Mouse (Mus musculus): ENCODE data around the gene Kntc1. TPM values are rescaled to one million over a fixed set of nuclear protein-coding genes. Genes with fewer than 3 reads are reported as not detected.
"Not testable (repeated sequence)": the region's sequence is repeated elsewhere in the genome, so short reads cannot be mapped to it uniquely, and the experiment has no call there.

Gene Kntc1
- 10 to 100 TPM in 1 of 2 experiments, 1 to 10 TPM in 1; 6.9 to 10.3 TPM for total RNA-seq (2021)

DNA sequence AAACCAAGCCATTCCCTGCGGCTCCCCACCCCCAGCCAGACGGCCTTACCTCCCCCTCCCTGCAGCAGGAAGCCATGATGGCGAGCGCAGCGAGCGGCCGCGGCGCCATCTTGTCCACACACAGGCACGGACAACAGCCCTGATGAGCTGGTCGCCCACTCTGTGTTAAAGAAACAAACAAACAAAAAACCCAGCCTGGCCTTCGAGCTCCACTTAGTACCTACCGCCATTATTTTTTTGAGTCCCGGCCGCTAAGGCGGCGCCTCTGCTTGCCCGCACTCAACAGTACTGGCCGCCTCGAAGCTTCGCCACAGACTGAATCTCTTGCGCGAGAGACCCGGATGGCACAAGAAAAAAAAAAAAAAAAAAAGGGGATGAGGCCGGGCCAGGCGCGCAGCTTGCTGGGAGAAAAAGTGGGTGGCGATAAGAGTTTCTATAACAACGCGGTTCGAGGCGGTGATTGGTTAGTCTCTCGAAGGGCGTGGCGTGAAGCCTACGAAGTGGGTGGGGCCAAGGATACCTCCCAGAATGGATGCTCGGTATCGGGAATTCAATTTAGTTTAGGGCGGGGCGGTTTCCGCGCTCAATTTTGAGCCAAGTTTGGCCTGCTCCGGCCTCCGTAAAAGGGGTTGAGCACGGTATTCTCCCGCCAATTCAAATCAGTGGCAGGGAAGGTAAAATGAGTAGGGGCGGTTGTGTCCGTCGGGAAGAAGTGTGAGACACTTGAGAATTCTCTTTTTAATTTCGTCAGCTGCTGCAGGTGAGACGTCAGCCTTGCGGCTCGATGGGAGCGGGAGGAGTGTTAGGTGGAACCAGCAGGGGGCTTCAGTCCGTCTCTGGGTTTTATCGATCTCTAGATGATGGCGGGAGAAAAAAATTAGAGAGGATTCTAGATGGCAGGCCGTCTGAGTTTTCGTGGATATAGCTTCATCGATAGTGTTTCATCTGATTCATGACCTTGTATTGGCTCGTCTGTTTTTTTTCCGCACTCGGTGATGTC lies at the start of gene Kntc1, which contains the start of gene Rsrc2:
TSS of gene Kntc1 (plus strand) at position 652 of the 1,000 bp plus-strand sequence.
TSS of gene Rsrc2 (minus strand) at position 350 of the 1,000 bp plus-strand sequence.
- intact Hi-C loops (cut with DNase I), result loop anchor here (2.0 kb wide), 1 partner anchor 157 kb away; the partner anchor contains the start of gene Denr
- DNase-seq, result peak; percentile 99 to 100

- intact Hi-C loops (cut with DNase I), result loop anchor here (5.0 kb wide), 1 partner anchor 58 kb away; no protein-coding TSS in a partner anchor
- DNase-seq, result peak; percentile 88 to 89
Measured at GRCm38 (mm10) chr5:123700625-123701024, 48.9 kb upstream of the Kntc1 start.

- DNase-seq, result no peak
- intact Hi-C loops (cut with DNase I), result no loop called here
Measured at GRCm38 (mm10) chr5:123708598-123708997, 40.9 kb upstream of the Kntc1 start.

GRCm38 (mm10) chr5:123709571-123709970 lies 39.9 kb upstream of the Kntc1 start:
- intact Hi-C loops (cut with DNase I), result no loop called here
- DNase-seq, result no peak

DNA sequence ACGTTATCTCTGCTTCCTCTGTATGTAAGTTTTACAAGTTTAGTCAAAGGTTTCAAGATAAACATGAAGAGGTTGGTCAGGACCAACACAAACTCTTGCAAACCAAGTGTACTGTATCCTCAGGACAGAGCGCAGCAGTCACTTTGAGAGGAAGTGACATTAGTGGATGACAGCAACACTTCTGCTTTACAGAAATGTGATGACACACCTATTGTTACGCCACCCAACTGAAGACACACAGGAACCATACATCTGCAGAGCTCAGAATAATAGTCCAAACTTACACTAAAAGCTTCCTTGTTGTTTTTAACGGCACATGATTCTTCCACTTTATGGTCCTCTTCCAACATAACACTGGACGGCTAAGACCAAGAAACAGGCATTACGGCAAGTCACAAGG lies 35.7 kb upstream of the Kntc1 start:
- no peak for DNase-seq
- intact Hi-C loops (cut with DNase I), result no loop called here

DNA sequence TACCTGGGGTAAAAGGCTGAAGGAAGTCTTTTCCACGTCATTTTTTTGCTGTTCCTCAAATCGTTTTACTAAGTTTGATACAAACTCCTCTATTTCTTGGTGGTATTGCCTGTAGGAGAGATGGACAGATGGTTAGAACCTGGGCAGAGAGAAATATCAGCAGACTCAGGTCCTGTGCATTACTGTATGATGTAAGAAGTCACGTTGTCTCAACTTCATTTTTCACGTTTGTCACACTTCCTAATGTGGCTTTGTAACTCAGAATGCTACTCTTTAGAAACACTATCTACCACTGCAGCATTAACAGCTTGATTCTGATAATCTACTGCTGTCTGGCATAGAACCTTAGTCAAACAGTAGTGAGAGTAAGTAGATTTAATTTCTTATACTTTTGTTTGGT lies 34.9 kb upstream of the Kntc1 start:
- intact Hi-C loops (cut with DNase I), result no loop called here

DNA sequence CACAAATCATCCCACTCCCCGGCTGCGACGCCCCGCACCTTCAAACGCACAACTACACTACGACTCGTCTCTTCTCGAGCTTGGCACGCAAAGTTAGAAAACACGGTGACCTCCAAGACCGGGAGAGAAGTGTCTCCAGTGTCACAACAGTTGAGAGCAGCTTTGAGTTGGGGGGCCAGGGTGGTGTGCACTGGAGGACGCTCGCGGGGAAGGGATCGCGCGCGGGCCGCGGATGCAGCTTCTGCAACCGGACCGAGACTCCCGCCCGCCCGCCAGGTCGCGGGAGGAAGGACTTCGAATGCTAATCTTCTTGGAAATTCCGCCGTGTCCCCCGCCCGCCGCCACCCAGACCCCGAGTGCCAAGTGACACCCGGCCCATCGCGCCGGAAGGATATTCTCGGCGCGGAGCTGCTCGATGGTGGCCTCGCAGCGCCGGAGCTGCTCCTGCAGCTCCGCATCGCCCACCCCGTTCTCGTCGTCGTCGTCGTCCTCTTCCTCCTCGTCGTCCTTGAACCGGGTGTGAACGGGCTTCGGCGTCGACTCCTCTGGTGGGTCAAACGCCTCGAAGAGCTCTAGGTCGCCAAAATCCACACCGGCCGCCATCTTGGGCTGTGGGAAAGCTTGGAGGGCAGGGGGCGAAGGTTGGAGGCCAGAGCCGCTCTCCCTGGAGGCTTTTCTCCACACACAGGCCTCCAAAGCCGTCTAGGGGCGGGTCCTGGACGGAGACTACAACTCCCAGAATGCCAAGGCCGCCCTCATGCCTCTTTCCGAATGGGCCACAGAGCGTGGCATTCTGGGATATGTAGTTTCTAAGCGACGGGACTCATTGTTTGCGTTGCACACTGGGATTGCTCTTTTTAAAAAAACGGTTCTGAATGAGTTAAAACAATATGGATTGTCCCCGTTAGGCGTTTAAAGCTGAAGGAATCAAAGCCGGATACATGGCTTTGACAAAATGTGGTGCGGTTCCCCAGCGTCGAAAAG lies 28.9 kb upstream of the Kntc1 start, which contains the start of gene Zcchc8:
TSS of gene Zcchc8 (minus strand) at position 773 of the 984 bp plus-strand sequence.
- DNase-seq, result peak; percentile 98
- intact Hi-C loops (cut with DNase I), result no loop called here

More for the DNA sequence above, 34.9 kb upstream of the Kntc1 start:
- DNase-seq, result no peak

GRCm38 (mm10) chr5:123723816-123724215 lies 25.7 kb upstream of the Kntc1 start:
- intact Hi-C loops (cut with DNase I); DNase-seq: not testable (repeated sequence)

DNA sequence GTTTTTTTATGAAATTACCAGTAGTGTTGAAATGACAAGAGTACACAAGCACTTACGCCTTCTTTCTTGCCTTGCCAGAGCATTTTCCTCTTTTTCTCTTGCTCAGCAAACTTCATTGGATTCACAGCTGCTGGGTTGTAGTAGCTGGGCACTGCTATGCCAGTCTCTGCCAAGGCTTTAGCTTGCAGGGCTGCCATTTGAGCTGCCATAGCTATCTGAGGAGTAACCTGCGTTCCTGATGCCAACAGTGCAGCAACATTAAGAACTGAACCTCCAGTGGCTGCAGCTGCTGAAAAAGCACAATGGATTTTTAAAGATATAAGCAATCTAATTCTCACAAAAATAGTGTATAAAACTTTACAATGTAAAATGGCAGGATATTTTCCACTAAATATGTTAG lies 18.5 kb upstream of the Kntc1 start:
- no peak for DNase-seq
- intact Hi-C loops (cut with DNase I), result no loop called here

DNA sequence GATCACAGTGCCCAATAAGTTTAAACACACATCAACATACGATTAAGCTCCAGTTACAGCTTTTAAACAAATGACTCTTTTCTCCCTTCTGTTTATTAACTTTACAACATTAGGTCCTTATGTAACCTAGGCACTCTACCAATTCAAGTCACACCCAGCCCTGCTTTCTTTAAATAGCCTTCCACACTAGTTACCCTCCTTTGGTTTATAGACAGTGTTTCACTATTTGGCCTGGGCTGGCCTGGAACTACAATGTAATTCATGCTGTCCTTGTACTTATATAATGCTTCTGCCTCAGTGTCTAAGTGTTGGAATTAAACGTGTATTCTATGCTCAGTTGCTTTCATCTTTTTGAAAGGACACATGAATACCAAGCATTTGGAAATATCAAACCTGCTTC lies 5.2 kb upstream of the Kntc1 start:
- no peak for DNase-seq
- intact Hi-C loops (cut with DNase I), result no loop called here

DNA sequence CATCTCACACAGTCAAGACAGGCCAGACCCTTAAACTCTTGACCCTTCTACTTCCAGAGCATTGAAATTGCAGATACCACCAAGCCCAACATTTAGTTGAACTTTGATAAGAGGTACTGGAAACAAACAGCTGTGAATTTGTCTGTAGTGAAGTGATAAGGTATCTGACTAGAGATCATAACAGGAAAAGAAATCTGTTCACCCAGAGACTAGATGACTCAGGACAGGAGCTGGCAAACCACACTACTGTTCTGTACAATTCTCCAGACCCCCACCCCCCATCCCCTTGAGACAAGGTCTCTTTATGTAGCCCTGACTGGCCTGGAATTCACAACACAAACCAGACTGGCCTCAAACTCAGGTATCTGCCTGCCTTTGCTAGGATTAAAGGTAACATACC lies 3.3 kb upstream of the Kntc1 start:
- DNase-seq, result no peak
- intact Hi-C loops (cut with DNase I), result no loop called here

- no peak for DNase-seq
- intact Hi-C loops (cut with DNase I), result loop anchor here (2.0 kb wide), 1 partner anchor 159 kb away; the partner anchor contains the start of gene Denr
Measured at GRCm38 (mm10) chr5:123747604-123748003, 1.9 kb upstream of the Kntc1 start.

DNA sequence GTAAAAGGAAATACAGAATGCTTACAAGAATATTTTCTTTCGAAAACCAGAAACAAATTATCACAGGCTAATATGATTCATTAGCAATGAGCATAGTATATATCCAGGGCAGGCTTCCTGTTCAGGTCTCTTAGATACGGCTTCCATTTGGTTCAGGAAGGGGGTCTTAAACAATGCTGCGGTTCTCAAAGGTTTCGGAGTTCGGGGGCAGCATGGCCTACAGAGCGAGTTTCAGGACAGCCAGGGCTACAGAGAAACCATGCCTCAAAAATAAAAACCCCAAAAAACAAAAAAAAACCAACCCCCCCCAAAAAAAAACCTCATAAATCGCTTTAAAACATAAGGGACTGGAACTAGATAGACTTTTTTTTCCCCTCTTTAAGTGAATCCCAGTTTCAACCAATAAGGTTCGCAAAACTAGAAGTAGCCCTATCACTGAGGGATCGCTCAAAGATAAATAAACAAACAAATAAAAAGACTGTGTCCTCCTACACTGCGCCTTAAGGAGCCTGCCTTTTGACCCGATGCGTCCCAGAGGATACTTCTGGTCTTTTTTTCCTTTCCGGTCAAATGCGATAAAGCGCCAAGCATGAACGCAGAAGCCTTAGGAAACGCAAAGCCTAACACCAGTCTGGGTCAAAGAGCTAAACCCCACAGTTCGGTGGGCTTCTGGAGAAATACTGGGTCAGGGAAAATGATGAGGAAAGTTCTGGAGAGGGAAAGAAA lies 1.0 kb upstream of the Kntc1 start:
- intact Hi-C loops (cut with DNase I), result loop anchor here (2.0 kb wide), 1 partner anchor 158 kb away; the partner anchor contains the start of gene Denr
- peak in 1 of 2 experiments; percentile 10 for DNase-seq

- intact Hi-C loops (cut with DNase I), result no loop called here
Measured at GRCm38 (mm10) chr5:123765506-123765905, 16.0 kb downstream of the Kntc1 start.

DNA sequence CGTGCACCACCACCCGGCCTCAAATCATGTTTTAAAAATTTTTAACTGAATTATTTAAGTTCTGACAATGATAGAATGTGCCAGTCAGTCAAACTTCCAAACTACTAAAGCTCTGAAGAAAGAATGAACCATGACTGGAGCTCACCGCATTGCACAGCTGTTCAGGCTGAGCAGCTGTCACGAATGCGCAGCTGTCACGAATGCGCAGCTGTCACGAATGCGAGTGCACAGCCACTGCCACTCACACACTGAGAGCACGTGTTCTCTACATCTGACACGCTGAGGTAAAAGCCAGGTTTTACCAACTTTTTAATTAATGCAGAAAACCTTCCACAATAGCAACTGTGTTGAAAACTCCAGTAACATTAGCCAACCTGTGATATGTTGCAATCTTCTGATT lies 16.9 kb downstream of the Kntc1 start:
- DNase-seq; intact Hi-C loops (cut with DNase I): not testable (repeated sequence)

More at GRCm38 (mm10) chr5:123765506-123765905, 16.0 kb downstream of the Kntc1 start:
- no peak for DNase-seq

DNA sequence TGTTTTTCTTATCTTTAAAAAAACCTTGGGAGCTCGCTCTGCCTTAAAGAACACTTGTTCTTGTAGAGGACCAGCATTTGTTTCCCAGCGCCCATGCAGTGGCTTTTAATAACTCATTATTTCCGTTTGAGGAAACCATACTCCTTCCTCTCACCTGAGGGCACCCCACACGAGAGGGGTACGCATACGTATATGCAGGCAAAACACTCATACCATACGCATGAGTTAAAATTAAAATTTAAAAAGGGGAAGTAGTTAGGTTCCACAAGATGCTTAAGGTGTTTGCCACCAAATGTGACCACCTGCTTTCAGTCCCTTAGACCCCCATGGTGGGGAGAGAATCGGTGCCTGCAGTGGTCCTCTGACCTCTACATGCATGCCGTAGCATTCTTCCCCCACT lies 23.9 kb downstream of the Kntc1 start:
- intact Hi-C loops (cut with DNase I), result no loop called here
- no peak for DNase-seq

DNA sequence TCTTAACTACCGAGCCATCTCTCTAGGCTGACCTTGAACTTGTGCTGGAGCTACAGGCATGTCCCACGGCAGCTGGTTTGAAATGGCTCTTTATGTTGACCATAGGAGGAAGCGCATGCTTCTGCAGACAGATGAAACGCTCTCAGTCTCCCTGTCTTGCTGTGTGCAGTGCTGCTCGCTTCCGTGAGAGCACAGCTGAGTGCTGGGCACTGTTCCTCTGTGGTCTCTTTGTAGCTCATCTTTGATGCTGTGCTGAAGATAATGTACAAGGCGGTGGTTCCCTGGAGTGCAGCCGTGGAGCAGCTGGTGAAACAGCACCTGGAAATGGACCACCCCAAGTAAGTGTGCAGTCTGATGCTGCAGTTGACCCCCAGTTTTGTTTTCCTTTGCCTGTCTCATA lies 31.2 kb downstream of the Kntc1 start:
- DNase-seq, result no peak
- intact Hi-C loops (cut with DNase I), result no loop called here

- intact Hi-C loops (cut with DNase I), result no loop called here
- DNase-seq, result no peak
Measured at GRCm38 (mm10) chr5:123781864-123782263, 32.3 kb downstream of the Kntc1 start.

DNA sequence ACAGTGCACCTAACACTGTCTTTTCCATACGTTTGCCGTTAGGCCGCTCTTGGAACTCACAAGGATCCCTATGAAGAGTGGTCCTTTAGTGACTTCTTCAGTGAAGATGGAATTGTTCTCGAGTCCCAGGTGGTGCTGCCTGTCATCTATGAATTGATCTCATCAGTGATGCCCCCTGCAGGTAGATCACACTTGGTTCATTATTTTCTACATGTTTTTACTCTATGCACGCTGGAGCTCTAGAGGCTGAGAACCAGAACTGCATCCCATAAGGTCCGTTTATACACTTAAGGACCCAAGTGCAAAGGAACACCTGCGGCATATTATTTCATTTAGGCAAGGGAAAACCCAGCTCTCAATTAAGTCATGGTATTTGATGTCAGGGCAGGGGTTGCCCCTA lies 39.5 kb downstream of the Kntc1 start:
- intact Hi-C loops (cut with DNase I), result no loop called here
- no peak for DNase-seq

DNA sequence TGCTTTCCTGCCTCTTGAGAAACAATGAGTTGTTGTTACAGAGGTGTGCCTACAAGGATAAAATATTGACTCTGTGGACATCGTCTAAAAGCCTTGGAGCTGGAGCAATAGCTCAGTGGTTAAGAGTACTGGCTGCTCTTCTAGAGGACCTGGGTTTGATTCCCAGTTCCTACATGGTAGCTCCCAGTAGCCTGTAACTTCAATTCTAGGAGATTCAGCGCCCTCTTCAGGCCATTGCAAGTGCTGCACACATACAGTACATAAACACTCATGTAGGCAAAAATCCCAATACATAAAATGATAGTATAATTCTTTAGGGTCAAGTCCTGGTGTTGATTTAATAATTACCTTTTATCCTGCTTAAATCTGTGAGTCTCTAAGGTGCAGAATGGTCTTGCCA lies 43.6 kb downstream of the Kntc1 start:
- intact Hi-C loops (cut with DNase I), result no loop called here

More for the DNA sequence above, 43.6 kb downstream of the Kntc1 start:
- DNase-seq, result no peak

Data from heart, postnatal 10 days (tissue).